Mouse (Mus musculus): ENCODE measurements around the gene Tlnrd1.

GRCm38 (mm10) chr7:83889383-83889782 lies 5.3 kb upstream of the Tlnrd1 start:
- TF ChIP-seq CTCF (IDR thresholded peaks at IDR 0.05; ENCODE audit: extremely low read depth, insufficient read length, insufficient replicate concordance, low read depth, low read length) (no peak), POLR2A (IDR thresholded peaks at IDR 0.05; ENCODE audit: low read depth, low read length) (no peak)
